Mouse (Mus musculus): Measurements from ENCODE around the gene Gm11596. TPM values are rescaled to one million over a fixed set of nuclear protein-coding genes. Genes with fewer than 3 reads are reported as not detected.

Gene Gm11596
- total and polyA plus RNA-seq, 3 experiments, result not detected

DNA sequence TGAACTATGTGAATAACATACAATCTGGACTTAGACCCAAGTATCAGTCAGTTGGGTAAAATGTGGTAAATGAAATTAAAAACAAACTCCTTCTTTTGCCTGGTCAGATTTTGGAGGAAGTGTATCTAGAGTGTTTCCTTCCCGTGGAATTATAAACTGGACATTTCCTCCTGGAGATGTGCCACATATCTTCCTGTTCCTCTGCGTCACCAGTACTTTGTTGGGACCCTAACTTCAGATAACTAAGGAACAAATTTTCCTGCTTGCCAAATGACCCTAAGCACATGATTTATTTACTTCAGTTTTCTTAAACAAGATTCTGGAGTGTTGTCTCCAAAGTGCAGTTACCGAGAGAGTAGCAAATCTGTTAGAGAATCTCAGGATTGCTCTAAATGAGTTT, 49.3 kb downstream of the Gm11596 start:
- in situ Hi-C loops (cut with MboI; ENCODE audit: low pct_ligation_motif_present, low pct_unique_long_range_greater_than_20kb, low sequenced_read_pairs) (loop anchor here (25.0 kb wide), 1 partner anchor 543 kb away; no protein-coding TSS in a partner anchor), dilution Hi-C loops (cut with MboI; ENCODE audit: extremely low pct_ligation_motif_present, extremely low pct_unique_long_range_greater_than_20kb, low sequenced_read_pairs) (no loop called here)
- peaks cover 2% of the 10 kb centered on the region for H3K9me3 ChIP-seq (replicated peaks; ENCODE audit: low read length)
- peaks cover 0 to 9% of the 10 kb centered on the region in 2 experiments; a peak in 2 of 4 replicates for H3K4me1 ChIP-seq (ENCODE audit: control insufficient read depth in 1 of 2, insufficient read depth in 2 of 2)
- no peak overlapping the region for H3K27ac ChIP-seq (ENCODE audit: insufficient read depth, low read depth)
- peaks cover 86% of the 10 kb centered on the region for H3K27me3 ChIP-seq (replicated peaks)
- H3K36me3 ChIP-seq (replicated peaks in 1 of 2; ENCODE audit: control insufficient read depth in 1 of 2, insufficient read depth in 1 of 2, low read length in 1 of 2), result no peaks in the 10 kb centered on the region
- no peak overlapping the region for H3K4me3 ChIP-seq (replicated peaks in 1 of 3; ENCODE audit: low read depth in 2 of 3, low read length in 2 of 3, poor library complexity in 1 of 3)
- H3K9ac ChIP-seq (ENCODE audit: insufficient read depth, low read depth), result no peak overlapping the region
- DNase-seq (ENCODE audit: extremely low read depth), result no peak
- H3K4me2 ChIP-seq (ENCODE audit: insufficient read depth, low read depth, poor library complexity, severe bottlenecking), result no peak overlapping the region
- TF ChIP-seq ZMIZ1 (IDR thresholded peaks at IDR 0.05; ENCODE audit: low read depth, low read length) (no peak), BHLHE40 (IDR thresholded peaks at IDR 0.05; ENCODE audit: low read depth, low read length) (no peak), HCFC1 (IDR thresholded peaks at IDR 0.05; ENCODE audit: low read depth, low read length) (no peak), ETS1 (conservative IDR thresholded peaks at IDR 0.05; ENCODE audit: low read depth, low read length) (no peak), ZNF384 (IDR thresholded peaks at IDR 0.05; ENCODE audit: low read depth, low read length) (no peak), MYC (IDR thresholded peaks at IDR 0.05; ENCODE audit: low read depth, low read length) (no peak), RAD21 (IDR thresholded peaks at IDR 0.05; ENCODE audit: low read depth, low read length) (no peak), SMC3 (IDR thresholded peaks at IDR 0.05; ENCODE audit: low read depth, low read length) (no peak), SIN3A (IDR thresholded peaks at IDR 0.05; ENCODE audit: low read length) (no peak), MXI1 (IDR thresholded peaks at IDR 0.05; ENCODE audit: low read depth, low read length) (no peak), JUN (IDR thresholded peaks at IDR 0.05; ENCODE audit: insufficient read depth, low read depth, low read length) (no peak), USF2 (conservative IDR thresholded peaks at IDR 0.05; ENCODE audit: low read depth, low read length) (no peak), PAX5 (IDR thresholded peaks at IDR 0.05; ENCODE audit: low read length) (no peak), MEF2A (IDR thresholded peaks at IDR 0.05; ENCODE audit: borderline replicate concordance, low read depth, low read length) (no peak), E2F4 (IDR thresholded peaks at IDR 0.05; ENCODE audit: insufficient replicate concordance, low read depth, low read length) (no peak), CTCF (conservative IDR thresholded peaks at IDR 0.05 in 1 of 2, IDR thresholded peaks at IDR 0.05 in 1 of 2; ENCODE audit: low read depth in 2 of 2, low read length in 2 of 2) (no peak), ZKSCAN1 (IDR thresholded peaks at IDR 0.05; ENCODE audit: borderline replicate concordance, low read depth, low read length) (no peak), USF1 (IDR thresholded peaks at IDR 0.05; ENCODE audit: low read depth, low read length) (no peak)
- H3K79me2 ChIP-seq (replicated peaks; ENCODE audit: control insufficient read depth, extremely low read depth, insufficient read depth, poor library complexity, severe bottlenecking), result no peaks in the 10 kb centered on the region

Other genes starting within 250 kb of the Gm11596 start
Only the 20 nearest of the 43 such genes appear.
- gene Gm11563, start 134.5 kb downstream of the Gm11596 start, total RNA-seq (2012; rRNA removed), result not detected in 2 replicates
- not detected in 2 replicates for gene Gm11563, start 134.5 kb downstream of the Gm11596 start, total RNA-seq (2014; rRNA removed)
- gene Gm11563, start 134.5 kb downstream of the Gm11596 start, polyA plus RNA-seq (2012; ENCODE audit: insufficient read length, low read depth), result not detected in 2 replicates
- gene Krtap4-6, start 127.5 kb downstream of the Gm11596 start, total RNA-seq (2012; rRNA removed), result not detected in 2 replicates
- gene Krtap4-6, start 127.5 kb downstream of the Gm11596 start, total RNA-seq (2014; rRNA removed), result not detected in 2 replicates
- gene Krtap4-6, start 127.5 kb downstream of the Gm11596 start, polyA plus RNA-seq (2012; ENCODE audit: insufficient read length, low read depth), result not detected in 2 replicates
- gene Gm14190, start 102.7 kb downstream of the Gm11596 start, total RNA-seq (2012; rRNA removed), result not detected in 2 replicates
- not detected in 2 replicates for gene Gm14190, start 102.7 kb downstream of the Gm11596 start, total RNA-seq (2014; rRNA removed)
- gene Gm14190, start 102.7 kb downstream of the Gm11596 start, polyA plus RNA-seq (2012; ENCODE audit: insufficient read length, low read depth), result not detected in 2 replicates
- gene Gm14180, start 59.2 kb downstream of the Gm11596 start, total RNA-seq (2012; rRNA removed), result not detected in 2 replicates
- gene Gm14180, start 59.2 kb downstream of the Gm11596 start, total RNA-seq (2014; rRNA removed), result not detected in 2 replicates
- gene Gm14180, start 59.2 kb downstream of the Gm11596 start, polyA plus RNA-seq (2012; ENCODE audit: insufficient read length, low read depth), result not detected in 2 replicates
- gene Gm11595, start 20.6 kb downstream of the Gm11596 start, total RNA-seq (2012; rRNA removed), result not detected in 2 replicates
- not detected in 2 replicates for gene Gm11595, start 20.6 kb downstream of the Gm11596 start, total RNA-seq (2014; rRNA removed)
- gene Gm11595, start 20.6 kb downstream of the Gm11596 start, polyA plus RNA-seq (2012; ENCODE audit: insufficient read length, low read depth), result not detected in 2 replicates
- not detected in 2 replicates for gene Krtap4-8, start 12.8 kb downstream of the Gm11596 start, total RNA-seq (2012; rRNA removed)
- not detected in 2 replicates for gene Krtap4-8, start 12.8 kb downstream of the Gm11596 start, total RNA-seq (2014; rRNA removed)
- not detected in 2 replicates for gene Krtap4-8, start 12.8 kb downstream of the Gm11596 start, polyA plus RNA-seq (2012; ENCODE audit: insufficient read length, low read depth)
- not detected in 2 replicates for gene Krtap4-9, start 8.3 kb downstream of the Gm11596 start, total RNA-seq (2012; rRNA removed)
- gene Krtap4-9, start 8.3 kb downstream of the Gm11596 start, total RNA-seq (2014; rRNA removed), result not detected in 2 replicates
- gene Krtap4-9, start 8.3 kb downstream of the Gm11596 start, polyA plus RNA-seq (2012; ENCODE audit: insufficient read length, low read depth), result not detected in 2 replicates
- not detected in 2 replicates for gene Gm11569, start 5.5 kb upstream of the Gm11596 start, total RNA-seq (2012; rRNA removed)
- gene Gm11569, start 5.5 kb upstream of the Gm11596 start, total RNA-seq (2014; rRNA removed), result not detected in 2 replicates
- not detected in 2 replicates for gene Gm11569, start 5.5 kb upstream of the Gm11596 start, polyA plus RNA-seq (2012; ENCODE audit: insufficient read length, low read depth)
- not detected in 2 replicates for gene Gm11554, start 11.0 kb upstream of the Gm11596 start, total RNA-seq (2012; rRNA removed)
- gene Gm11554, start 11.0 kb upstream of the Gm11596 start, total RNA-seq (2014; rRNA removed), result not detected in 2 replicates
- not detected in 2 replicates for gene Gm11554, start 11.0 kb upstream of the Gm11596 start, polyA plus RNA-seq (2012; ENCODE audit: insufficient read length, low read depth)
- not detected in 2 replicates for gene Krtap4-13, start 16.4 kb upstream of the Gm11596 start, total RNA-seq (2012; rRNA removed)
- gene Krtap4-13, start 16.4 kb upstream of the Gm11596 start, total RNA-seq (2014; rRNA removed), result not detected in 2 replicates
- not detected in 2 replicates for gene Krtap4-13, start 16.4 kb upstream of the Gm11596 start, polyA plus RNA-seq (2012; ENCODE audit: insufficient read length, low read depth)
- not detected in 2 replicates for gene Gm11564, start 22.2 kb upstream of the Gm11596 start, total RNA-seq (2012; rRNA removed)
- gene Gm11564, start 22.2 kb upstream of the Gm11596 start, total RNA-seq (2014; rRNA removed), result not detected in 2 replicates
- not detected in 2 replicates for gene Gm11564, start 22.2 kb upstream of the Gm11596 start, polyA plus RNA-seq (2012; ENCODE audit: insufficient read length, low read depth)
- not detected in 2 replicates for gene 2300003K06Rik, start 44.6 kb upstream of the Gm11596 start, total RNA-seq (2012; rRNA removed)
- not detected in 2 replicates for gene 2300003K06Rik, start 44.6 kb upstream of the Gm11596 start, total RNA-seq (2014; rRNA removed)
- gene 2300003K06Rik, start 44.6 kb upstream of the Gm11596 start, polyA plus RNA-seq (2012; ENCODE audit: insufficient read length, low read depth), result not detected in 2 replicates
- gene Krtap4-16, start 58.1 kb upstream of the Gm11596 start, total RNA-seq (2012; rRNA removed), result not detected in 2 replicates
- not detected in 2 replicates for gene Krtap4-16, start 58.1 kb upstream of the Gm11596 start, total RNA-seq (2014; rRNA removed)
- gene Krtap4-16, start 58.1 kb upstream of the Gm11596 start, polyA plus RNA-seq (2012; ENCODE audit: insufficient read length, low read depth), result not detected in 2 replicates
- gene Gm11568, start 64.5 kb upstream of the Gm11596 start, total RNA-seq (2012; rRNA removed), result not detected in 2 replicates
- not detected in 2 replicates for gene Gm11568, start 64.5 kb upstream of the Gm11596 start, total RNA-seq (2014; rRNA removed)
- not detected in 2 replicates for gene Gm11568, start 64.5 kb upstream of the Gm11596 start, polyA plus RNA-seq (2012; ENCODE audit: insufficient read length, low read depth)
- not detected in 2 replicates for gene Gm11559, start 71.0 kb upstream of the Gm11596 start, total RNA-seq (2012; rRNA removed)
- gene Gm11559, start 71.0 kb upstream of the Gm11596 start, total RNA-seq (2014; rRNA removed), result not detected in 2 replicates
- not detected in 2 replicates for gene Gm11559, start 71.0 kb upstream of the Gm11596 start, polyA plus RNA-seq (2012; ENCODE audit: insufficient read length, low read depth)
- gene Krtap9-1, start 79.9 kb upstream of the Gm11596 start, total RNA-seq (2012; rRNA removed), result not detected in 2 replicates
- not detected in 2 replicates for gene Krtap9-1, start 79.9 kb upstream of the Gm11596 start, total RNA-seq (2014; rRNA removed)
- gene Krtap9-1, start 79.9 kb upstream of the Gm11596 start, polyA plus RNA-seq (2012; ENCODE audit: insufficient read length, low read depth), result not detected in 2 replicates
- gene Gm11567, start 85.7 kb upstream of the Gm11596 start, total RNA-seq (2012; rRNA removed), result not detected in 2 replicates
- not detected in 2 replicates for gene Gm11567, start 85.7 kb upstream of the Gm11596 start, total RNA-seq (2014; rRNA removed)
- not detected in 2 replicates for gene Gm11567, start 85.7 kb upstream of the Gm11596 start, polyA plus RNA-seq (2012; ENCODE audit: insufficient read length, low read depth)
- not detected in 2 replicates for gene Krtap31-1, start 114.5 kb upstream of the Gm11596 start, total RNA-seq (2012; rRNA removed)
- gene Krtap31-1, start 114.5 kb upstream of the Gm11596 start, total RNA-seq (2014; rRNA removed), result not detected in 2 replicates
- gene Krtap31-1, start 114.5 kb upstream of the Gm11596 start, polyA plus RNA-seq (2012; ENCODE audit: insufficient read length, low read depth), result not detected in 2 replicates
- not detected in 2 replicates for gene Gm11565, start 121.3 kb upstream of the Gm11596 start, total RNA-seq (2012; rRNA removed)
- not detected in 2 replicates for gene Gm11565, start 121.3 kb upstream of the Gm11596 start, total RNA-seq (2014; rRNA removed)
- not detected in 2 replicates for gene Gm11565, start 121.3 kb upstream of the Gm11596 start, polyA plus RNA-seq (2012; ENCODE audit: insufficient read length, low read depth)
- not detected in 2 replicates for gene Krtap31-2, start 142.8 kb upstream of the Gm11596 start, total RNA-seq (2012; rRNA removed)
- not detected in 2 replicates for gene Krtap31-2, start 142.8 kb upstream of the Gm11596 start, total RNA-seq (2014; rRNA removed)
- not detected in 2 replicates for gene Krtap31-2, start 142.8 kb upstream of the Gm11596 start, polyA plus RNA-seq (2012; ENCODE audit: insufficient read length, low read depth)